Mouse (Mus musculus): ENCODE measurements at regions not wholly inside any gene's neighbourhood (a gene's known extent, or its start where the extent isn't known, plus 50 kb on each side); places are given as distances from the start of the nearest gene placed in this dataset.

DNA sequence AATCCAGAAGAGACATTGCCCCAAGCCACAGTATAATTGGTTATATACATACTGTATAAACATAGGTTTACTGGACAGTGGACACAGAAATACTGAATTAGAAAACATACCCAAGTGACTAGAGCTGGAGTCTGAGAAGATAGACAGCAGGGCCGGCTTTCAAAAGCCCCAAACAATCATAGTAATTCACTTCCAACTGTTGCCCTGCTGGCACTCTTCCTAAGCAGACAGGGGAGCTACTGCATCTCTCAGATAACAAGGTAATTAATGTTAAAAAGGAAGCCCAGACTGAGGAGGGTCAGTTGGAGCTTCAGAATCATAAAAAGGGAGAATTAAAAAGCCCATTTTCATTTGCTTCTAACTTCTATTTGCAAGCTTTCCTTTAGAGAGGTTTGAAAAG is 764.5 kb downstream of the Vgll3 start:
- DNase-seq, result no peak

GRCm38 (mm10) chr16:66585698-66586284 is 770.7 kb downstream of the Vgll3 start:
- peak; percentile 13 to 35 for DNase-seq

DNA sequence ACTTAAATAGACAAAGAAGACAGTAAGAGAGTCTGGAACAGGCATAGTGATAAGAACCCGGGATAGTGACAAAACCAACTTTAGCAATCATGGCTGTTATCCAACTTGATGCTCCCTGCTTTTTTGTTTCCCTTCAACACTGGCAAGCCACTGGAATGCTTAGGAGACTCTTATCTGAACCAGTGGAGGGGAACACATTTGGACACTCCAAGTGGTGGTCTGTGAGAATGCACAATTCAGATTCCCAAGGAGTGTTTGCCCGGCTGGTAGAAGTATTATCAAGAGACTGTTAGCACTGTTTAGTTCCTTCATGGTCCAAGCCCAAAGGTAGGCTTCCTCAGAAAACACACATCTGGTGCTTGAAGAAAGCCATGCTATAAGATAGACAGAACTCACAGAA is 787.2 kb downstream of the Vgll3 start:
- no peak for DNase-seq

- DNase-seq, result no peak
These were observed 787.6 kb downstream of the Vgll3 start for GRCm38 (mm10) chr16:66602686-66603085.

GRCm38 (mm10) chr16:66603825-66604224 is 788.8 kb downstream of the Vgll3 start:
- DNase-seq, result no peak

Data from cerebellum, postnatal 25 days (tissue).